Mouse (Mus musculus): ENCODE results near the gene Fgfr2. TPM values are rescaled to one million over a fixed set of nuclear protein-coding genes. Genes with fewer than 3 reads are reported as not detected.

Gene Fgfr2
- polyA plus RNA-seq, 1 experiment: 14.8 TPM

- DNase-seq: peak; percentile 84
- H3K4me1 ChIP-seq (ENCODE audit: control insufficient read depth, insufficient read depth, low read length): peaks cover 15% of the 10 kb centered on the region
- H3K36me3 ChIP-seq (ENCODE audit: control insufficient read depth, insufficient read depth, low read length): no peaks in the 10 kb centered on the region
- H3K27me3 ChIP-seq (replicated peaks; ENCODE audit: control insufficient read depth, insufficient read depth, low read length): no peaks in the 10 kb centered on the region; the same call in 1 of the 2 replicates
- peak overlapping the region; percentile 4 for H3K27ac ChIP-seq (ENCODE audit: insufficient read depth, low read depth, low read length)
- TF ChIP-seq POLR2A (IDR thresholded peaks at IDR 0.05; ENCODE audit: low read depth, low read length): no peak
- TF ChIP-seq CTCF (conservative IDR thresholded peaks at IDR 0.05; ENCODE audit: insufficient read depth, insufficient read length, low read depth, low read length): peak; percentile 66
- under 1% methylated on average over 13 of the region's 13 CpGs for WGBS
- peak overlapping the region; percentile 79 for H3K4me3 ChIP-seq (ENCODE audit: insufficient read depth, low read depth, low read length)
These were observed 547.5 kb downstream of the Fgfr2 start for GRCm38 (mm10) chr7:132575623-132576022.

DNA sequence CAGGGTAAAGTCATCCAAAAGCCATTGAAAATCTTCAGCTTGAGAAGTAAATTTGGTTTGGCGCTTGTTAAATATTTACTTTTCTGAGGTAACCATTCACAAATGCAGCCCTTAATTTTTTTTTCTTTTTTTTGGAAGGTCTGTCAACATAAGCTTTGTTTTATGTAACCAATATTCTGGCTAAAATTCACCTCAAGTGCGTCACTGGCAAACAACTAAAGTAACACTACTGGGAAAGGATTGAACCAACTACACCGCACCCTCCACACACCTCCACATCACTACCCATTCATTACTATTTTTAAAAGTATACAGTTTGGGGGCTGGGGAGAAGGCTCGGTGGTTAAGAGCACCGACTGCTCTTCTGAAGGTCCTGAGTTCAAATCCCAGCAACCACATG, 548.5 kb downstream of the Fgfr2 start:
- no peaks in the 10 kb centered on the region for H3K36me3 ChIP-seq (ENCODE audit: control insufficient read depth, insufficient read depth, low read length)
- H3K27ac ChIP-seq (ENCODE audit: insufficient read depth, low read depth, low read length): peak overlapping the region; percentile 57
- peak; percentile 76 for DNase-seq
- no peaks in the 10 kb centered on the region; the same call in 1 of the 2 replicates for H3K27me3 ChIP-seq (replicated peaks; ENCODE audit: control insufficient read depth, insufficient read depth, low read length)
- TF ChIP-seq POLR2A (IDR thresholded peaks at IDR 0.05; ENCODE audit: low read depth, low read length): no peak
- no peak for TF ChIP-seq CTCF (conservative IDR thresholded peaks at IDR 0.05; ENCODE audit: insufficient read depth, insufficient read length, low read depth, low read length)
- H3K4me3 ChIP-seq (ENCODE audit: insufficient read depth, low read depth, low read length): no peak overlapping the region
- 43% methylated on average over 5 of the region's 5 CpGs for WGBS
- H3K4me1 ChIP-seq (ENCODE audit: control insufficient read depth, insufficient read depth, low read length): peaks cover 23% of the 10 kb centered on the region

- Histone ChIP-seq H3K27me3 (replicated peaks; ENCODE audit: control insufficient read depth, insufficient read depth, low read length) (no peaks in the 10 kb centered on the region), H3K4me3 (ENCODE audit: insufficient read depth, low read depth, low read length) (no peak overlapping the region), H3K27ac (ENCODE audit: insufficient read depth, low read depth, low read length) (peak overlapping the region; percentile 52), H3K36me3 (ENCODE audit: control insufficient read depth, insufficient read depth, low read length) (no peaks in the 10 kb centered on the region), H3K4me1 (ENCODE audit: control insufficient read depth, insufficient read depth, low read length) (peaks cover 23% of the 10 kb centered on the region)
- WGBS: 42% methylated on average over 6 of the region's 6 CpGs
- DNase-seq: no peak
- TF ChIP-seq CTCF (conservative IDR thresholded peaks at IDR 0.05; ENCODE audit: insufficient read depth, insufficient read length, low read depth, low read length): no peak
- TF ChIP-seq POLR2A (IDR thresholded peaks at IDR 0.05; ENCODE audit: low read depth, low read length): no peak
These were observed 549.9 kb downstream of the Fgfr2 start for GRCm38 (mm10) chr7:132573205-132573604.

DNA sequence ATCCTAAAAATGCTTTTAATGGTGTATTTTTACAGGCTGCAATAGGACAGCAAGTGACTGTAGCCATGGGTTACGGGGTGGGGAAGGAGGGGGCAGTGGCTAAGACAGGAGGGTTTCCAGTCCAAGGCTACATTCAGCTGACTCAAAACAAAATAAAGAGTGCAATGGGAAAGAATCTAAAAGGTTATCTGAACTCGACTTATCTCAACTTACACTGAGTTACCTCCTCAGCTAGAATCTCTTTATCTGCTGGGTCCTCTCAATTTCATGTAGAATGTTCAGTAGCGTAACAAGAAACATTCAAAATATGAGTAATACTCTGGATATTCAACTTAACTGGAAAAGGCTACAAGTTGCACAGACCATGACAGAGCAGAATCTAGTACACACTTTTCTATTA, 550.4 kb downstream of the Fgfr2 start:
- 54% methylated on average over 3 of the region's 3 CpGs for WGBS
- Histone ChIP-seq H3K36me3 (ENCODE audit: control insufficient read depth, insufficient read depth, low read length) (no peaks in the 10 kb centered on the region), H3K27me3 (replicated peaks; ENCODE audit: control insufficient read depth, insufficient read depth, low read length) (no peaks in the 10 kb centered on the region), H3K4me1 (ENCODE audit: control insufficient read depth, insufficient read depth, low read length) (peaks cover 23% of the 10 kb centered on the region), H3K4me3 (ENCODE audit: insufficient read depth, low read depth, low read length) (no peak overlapping the region), H3K27ac (ENCODE audit: insufficient read depth, low read depth, low read length) (no peak overlapping the region)
- TF ChIP-seq CTCF (conservative IDR thresholded peaks at IDR 0.05; ENCODE audit: insufficient read depth, insufficient read length, low read depth, low read length) (no peak), POLR2A (IDR thresholded peaks at IDR 0.05; ENCODE audit: low read depth, low read length) (no peak)
- DNase-seq: no peak

DNA sequence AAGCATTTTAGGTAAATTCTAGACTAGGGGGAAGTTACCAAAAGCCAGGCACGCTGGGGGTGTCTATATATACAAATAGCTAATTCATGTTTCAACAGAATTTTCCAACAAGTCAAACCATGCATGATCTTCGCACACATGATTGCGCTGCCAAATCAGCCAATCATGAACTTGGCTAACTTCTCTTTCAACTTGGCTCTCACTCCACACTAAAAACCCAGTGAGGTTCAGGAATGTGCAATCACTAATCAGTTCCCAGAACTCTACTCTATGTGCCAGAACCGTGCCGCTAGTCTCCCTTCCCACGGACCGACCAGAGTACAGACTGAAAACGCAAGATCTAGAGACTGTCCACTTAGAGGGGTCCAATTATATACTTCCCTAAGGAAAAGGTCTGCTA, 551.7 kb downstream of the Fgfr2 start:
- 18% methylated on average over 8 of the region's 8 CpGs for WGBS
- H3K27ac ChIP-seq (ENCODE audit: insufficient read depth, low read depth, low read length): peak overlapping the region; percentile 83
- H3K27me3 ChIP-seq (replicated peaks; ENCODE audit: control insufficient read depth, insufficient read depth, low read length): no peaks in the 10 kb centered on the region
- no peak overlapping the region for H3K4me3 ChIP-seq (ENCODE audit: insufficient read depth, low read depth, low read length)
- peak; percentile 95 for DNase-seq
- TF ChIP-seq POLR2A (IDR thresholded peaks at IDR 0.05; ENCODE audit: low read depth, low read length) (no peak), CTCF (conservative IDR thresholded peaks at IDR 0.05; ENCODE audit: insufficient read depth, insufficient read length, low read depth, low read length) (no peak)
- no peaks in the 10 kb centered on the region for H3K36me3 ChIP-seq (ENCODE audit: control insufficient read depth, insufficient read depth, low read length)
- H3K4me1 ChIP-seq (ENCODE audit: control insufficient read depth, insufficient read depth, low read length): peaks cover 23% of the 10 kb centered on the region

- H3K27ac ChIP-seq (ENCODE audit: insufficient read depth, low read depth, low read length): 0 out of 2 replicates have a peak overlapping the region, but pooled peaks have one; percentile 32
- no peaks in the 10 kb centered on the region for H3K36me3 ChIP-seq (ENCODE audit: control insufficient read depth, insufficient read depth, low read length)
- DNase-seq: peak; percentile 93
- TF ChIP-seq POLR2A (IDR thresholded peaks at IDR 0.05; ENCODE audit: low read depth, low read length): no peak
- TF ChIP-seq CTCF (conservative IDR thresholded peaks at IDR 0.05; ENCODE audit: insufficient read depth, insufficient read length, low read depth, low read length): no peak
- H3K27me3 ChIP-seq (replicated peaks; ENCODE audit: control insufficient read depth, insufficient read depth, low read length): no peaks in the 10 kb centered on the region
- peaks cover 23% of the 10 kb centered on the region for H3K4me1 ChIP-seq (ENCODE audit: control insufficient read depth, insufficient read depth, low read length)
- H3K4me3 ChIP-seq (ENCODE audit: insufficient read depth, low read depth, low read length): no peak overlapping the region
- WGBS: 51% methylated on average over 5 of the region's 5 CpGs
These were observed 553.1 kb downstream of the Fgfr2 start for GRCm38 (mm10) chr7:132570071-132570470.

DNA sequence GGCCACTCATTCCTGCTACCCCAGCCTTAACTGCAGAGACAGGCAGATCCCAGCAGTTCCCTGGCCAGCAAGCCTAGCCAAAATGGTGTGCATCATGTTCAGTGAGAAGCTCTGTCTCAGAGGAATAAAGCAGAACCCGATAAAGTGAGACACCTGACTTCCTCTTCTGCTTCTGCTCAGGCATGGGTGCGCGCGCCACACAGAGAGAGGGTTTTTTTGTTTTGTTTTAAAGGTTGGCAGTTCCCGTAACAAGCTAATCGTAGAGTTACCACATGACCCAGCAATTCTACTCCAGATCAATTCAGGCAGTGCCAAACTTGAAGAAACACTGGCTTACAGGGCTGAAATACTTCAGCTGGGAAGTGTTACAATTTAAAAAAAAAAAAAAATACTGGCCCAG, 554.3 kb downstream of the Fgfr2 start:
- TF ChIP-seq CTCF (conservative IDR thresholded peaks at IDR 0.05; ENCODE audit: insufficient read depth, insufficient read length, low read depth, low read length) (no peak), POLR2A (IDR thresholded peaks at IDR 0.05; ENCODE audit: low read depth, low read length) (no peak)
- no peak for DNase-seq
- H3K4me1 ChIP-seq (ENCODE audit: control insufficient read depth, insufficient read depth, low read length): peaks cover 19% of the 10 kb centered on the region
- peaks cover 5% of the 10 kb centered on the region; the same call in 1 of the 2 replicates for H3K36me3 ChIP-seq (ENCODE audit: control insufficient read depth, insufficient read depth, low read length)
- no peaks in the 10 kb centered on the region for H3K27me3 ChIP-seq (replicated peaks; ENCODE audit: control insufficient read depth, insufficient read depth, low read length)
- 84% methylated on average over 6 of the region's 6 CpGs for WGBS
- no peak overlapping the region for H3K4me3 ChIP-seq (ENCODE audit: insufficient read depth, low read depth, low read length)
- H3K27ac ChIP-seq (ENCODE audit: insufficient read depth, low read depth, low read length): no peak overlapping the region

All from kidney, adult 2 months (tissue).